Mouse (Mus musculus): Measurements from ENCODE around the gene 1700024P04Rik. TPM values are rescaled to one million over a fixed set of nuclear protein-coding genes. Genes with fewer than 3 reads are reported as not detected.

The 1700024P04Rik gene
- not detected in 2 replicates for polyA plus RNA-seq (2014; fragmentation: Nextera tagmentation; extraction: Ambion mirVana)

DNA sequence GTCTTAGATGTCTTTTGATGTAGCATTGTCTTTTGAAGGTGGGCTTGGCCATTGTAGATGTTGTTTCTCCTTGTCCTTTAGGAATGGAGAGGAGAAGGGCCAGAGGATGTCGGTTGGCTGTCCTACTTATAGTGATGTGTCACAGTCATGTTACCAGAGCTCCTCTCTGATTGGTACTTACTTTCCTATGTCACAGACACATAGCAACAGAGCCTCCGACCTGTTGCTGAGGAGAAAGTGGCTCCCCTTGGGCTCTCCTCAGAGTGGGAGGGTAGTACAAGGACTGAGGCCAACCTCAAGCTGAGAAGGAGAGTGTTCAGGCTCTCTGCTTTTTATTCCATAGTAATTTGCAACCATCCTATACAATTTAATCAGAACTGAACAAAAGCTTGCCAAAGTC is at the start of gene 1700024P04Rik:
Gene 1700024P04Rik (minus strand): TSS at position 101 of the 400 bp plus-strand sequence.
- Histone ChIP-seq H3K4me2 (replicated peaks) (no peak within 1 kb of the TSS), H3K27ac (no peak within 1 kb of the TSS), H3K9ac (no peak within 1 kb of the TSS), H3K9me3 (ENCODE audit: control insufficient read depth, low read length) (no peaks in the 10 kb centered on the region), H3K4me3 (replicated peaks; ENCODE audit: low read length) (no peak within 1 kb of the TSS), H3K27me3 (ENCODE audit: control insufficient read depth, insufficient read depth, low read length) (no peaks in the 10 kb centered on the region), H3K36me3 (replicated peaks; ENCODE audit: control insufficient read depth, insufficient read depth) (no peaks in the 10 kb centered on the region), H3K4me1 (replicated peaks; ENCODE audit: control insufficient read depth, insufficient read depth, low read length) (no peaks in the 10 kb centered on the region)
- no peak for ATAC-seq (ENCODE audit: low FRiP score)
- no peak for DNase-seq (ENCODE audit: low spot score)
- WGBS, result 70% methylated on average over 2 of the region's 2 CpGs

DNA sequence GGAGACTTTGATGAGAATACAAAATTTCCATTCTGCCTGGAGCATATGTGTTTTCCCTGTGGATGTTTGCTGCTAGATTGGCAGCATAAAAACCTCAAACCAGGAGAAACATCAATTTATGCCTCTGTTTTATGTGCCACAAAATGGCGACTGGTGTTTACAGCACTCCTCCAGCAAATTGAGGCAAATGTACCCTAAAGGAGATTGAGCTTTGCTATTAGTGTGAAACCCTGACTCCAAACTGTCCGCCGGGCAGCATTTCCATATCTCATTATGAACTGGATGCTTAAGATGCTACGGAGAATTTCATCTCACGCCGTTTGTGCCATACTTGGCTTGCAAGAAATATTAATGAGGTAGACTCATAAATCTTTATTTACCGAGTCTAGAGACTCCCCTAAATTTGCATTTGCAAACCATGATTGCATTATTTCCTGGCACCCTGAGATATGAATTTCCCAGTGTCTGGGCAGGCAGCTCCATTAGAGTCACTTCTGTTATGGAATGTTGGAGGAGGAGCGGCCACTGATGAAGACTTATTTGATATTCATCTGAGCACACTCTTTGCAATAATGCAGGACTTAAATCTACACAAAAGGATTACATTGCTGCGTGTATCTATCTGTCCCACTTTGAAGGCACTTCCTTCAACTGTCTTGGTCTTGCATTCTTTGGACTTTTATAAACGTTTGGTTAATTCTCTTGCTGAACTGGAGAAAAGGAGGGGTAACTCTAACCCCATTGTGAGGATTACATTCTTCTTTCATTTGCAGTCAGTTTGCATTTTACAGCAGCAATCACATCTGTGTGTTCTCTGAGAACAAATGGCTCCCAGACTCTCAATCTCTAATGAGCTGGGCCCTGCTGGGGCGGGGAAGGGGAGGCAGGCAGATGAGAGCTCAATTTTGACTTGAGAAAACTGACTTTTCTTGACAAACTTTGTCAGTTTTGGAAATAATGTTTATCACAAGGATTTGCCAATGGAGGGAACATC is 47.2 kb upstream of the 1700024P04Rik start:
- peak overlapping the region; percentile 77 for H3K27ac ChIP-seq
- H3K4me3 ChIP-seq (replicated peaks; ENCODE audit: low read length), result no peak overlapping the region
- H3K9ac ChIP-seq, result no peak overlapping the region
- H3K9me3 ChIP-seq (ENCODE audit: control insufficient read depth, low read length), result no peaks in the 10 kb centered on the region
- peak overlapping the region; percentile 31 for H3K4me2 ChIP-seq (replicated peaks)
- DNase-seq (ENCODE audit: low spot score) (peak; percentile 50), ATAC-seq (ENCODE audit: low FRiP score) (peak; percentile 74)
- WGBS, result 28% methylated on average over 11 of the region's 11 CpGs
- no peaks in the 10 kb centered on the region for H3K36me3 ChIP-seq (replicated peaks; ENCODE audit: control insufficient read depth, insufficient read depth)
- H3K4me1 ChIP-seq (replicated peaks; ENCODE audit: control insufficient read depth, insufficient read depth, low read length), result peaks cover 26% of the 10 kb centered on the region
- H3K27me3 ChIP-seq (ENCODE audit: control insufficient read depth, insufficient read depth, low read length), result no peaks in the 10 kb centered on the region

DNA sequence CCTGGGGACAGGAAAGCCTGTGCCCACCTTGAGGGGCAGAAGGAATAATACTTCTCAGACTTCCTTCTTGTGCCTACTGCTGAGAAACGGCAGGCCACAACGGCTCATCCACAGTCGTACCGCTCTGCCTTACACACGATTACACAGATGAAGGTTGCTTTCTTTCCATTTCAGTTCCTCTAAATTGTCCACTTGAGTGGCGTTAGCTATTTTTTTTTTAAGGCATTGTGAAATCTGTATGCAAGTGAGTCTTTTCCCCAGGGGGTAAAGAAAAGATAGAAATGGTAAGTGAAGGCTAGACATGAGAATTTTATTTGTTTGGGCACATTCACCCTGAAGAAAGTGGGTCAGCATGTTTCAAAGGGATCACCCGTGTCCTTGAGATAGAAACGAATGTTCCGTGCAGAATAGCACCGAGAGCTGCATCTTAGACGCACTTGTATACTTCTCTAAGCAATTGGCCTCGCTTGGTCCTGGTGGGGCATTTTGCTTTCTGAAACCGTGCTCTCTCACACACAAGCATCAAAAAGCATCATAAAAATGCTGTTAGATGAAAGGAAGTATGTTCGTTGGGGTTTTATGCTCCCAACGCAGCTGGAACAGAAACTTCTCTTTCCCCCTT is 46.3 kb upstream of the 1700024P04Rik start:
- Histone ChIP-seq H3K27ac (peak overlapping the region; percentile 77), H3K4me2 (replicated peaks) (peak overlapping the region; percentile 31), H3K4me3 (replicated peaks; ENCODE audit: low read length) (no peak overlapping the region), H3K9ac (peak overlapping the region; percentile 16; the same call in 1 of the 2 replicates), H3K4me1 (replicated peaks; ENCODE audit: control insufficient read depth, insufficient read depth, low read length) (peaks cover 26% of the 10 kb centered on the region), H3K9me3 (ENCODE audit: control insufficient read depth, low read length) (no peaks in the 10 kb centered on the region), H3K36me3 (replicated peaks; ENCODE audit: control insufficient read depth, insufficient read depth) (no peaks in the 10 kb centered on the region), H3K27me3 (ENCODE audit: control insufficient read depth, insufficient read depth, low read length) (no peaks in the 10 kb centered on the region)
- peak; percentile 29 for DNase-seq (ENCODE audit: low spot score)
- no peak for ATAC-seq (ENCODE audit: low FRiP score)
- WGBS, result 19% methylated on average over 15 of the region's 15 CpGs

DNA sequence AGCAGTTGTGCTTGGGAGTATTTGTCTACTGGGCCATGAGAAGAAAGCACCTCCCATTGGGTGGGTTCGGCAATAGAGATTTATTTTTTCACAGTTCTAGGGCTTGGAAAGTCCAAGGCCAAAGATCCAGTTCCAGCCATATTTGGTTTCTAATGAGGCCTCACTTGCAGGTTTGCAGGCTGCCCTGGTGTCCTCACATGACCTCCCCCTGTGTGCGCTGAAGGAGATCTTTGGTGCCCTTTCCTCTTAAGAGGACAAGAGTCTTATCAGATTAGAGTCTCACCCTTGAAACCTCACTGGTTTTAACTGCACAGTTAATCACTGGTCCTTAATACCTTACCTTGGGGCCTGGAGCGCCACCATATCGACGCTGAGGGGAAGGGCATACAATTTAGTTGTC is 40.9 kb upstream of the 1700024P04Rik start:
- Histone ChIP-seq H3K4me3 (replicated peaks; ENCODE audit: low read length) (no peak overlapping the region), H3K4me1 (replicated peaks; ENCODE audit: control insufficient read depth, insufficient read depth, low read length) (peaks cover 12% of the 10 kb centered on the region), H3K4me2 (replicated peaks) (no peak overlapping the region), H3K9me3 (ENCODE audit: control insufficient read depth, low read length) (no peaks in the 10 kb centered on the region), H3K36me3 (replicated peaks; ENCODE audit: control insufficient read depth, insufficient read depth) (no peaks in the 10 kb centered on the region), H3K27me3 (ENCODE audit: control insufficient read depth, insufficient read depth, low read length) (no peaks in the 10 kb centered on the region), H3K27ac (no peak overlapping the region), H3K9ac (no peak overlapping the region)
- ATAC-seq (ENCODE audit: low FRiP score) (no peak), DNase-seq (ENCODE audit: low spot score) (no peak)
- WGBS, result 90% methylated on average over 5 of the region's 5 CpGs

DNA sequence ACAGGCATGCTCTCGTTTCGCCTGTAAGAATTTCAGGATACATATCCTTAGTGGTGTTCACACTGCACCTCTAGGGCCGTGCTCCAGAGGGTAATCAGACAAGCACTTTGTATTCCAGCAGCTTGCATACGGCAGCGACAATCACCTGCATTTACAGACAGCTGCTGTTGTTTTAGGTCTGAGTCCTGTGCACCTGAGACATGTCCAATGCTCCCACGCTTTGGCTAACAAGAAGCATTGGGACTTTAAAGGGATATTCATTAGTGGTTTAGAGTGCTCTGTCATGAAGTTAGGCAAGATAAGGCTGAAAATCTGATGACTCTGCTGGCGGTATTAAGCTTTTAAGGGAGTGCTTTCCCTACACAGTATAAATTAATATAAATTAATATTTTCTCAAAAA is 37.7 kb upstream of the 1700024P04Rik start:
- H3K4me3 ChIP-seq (replicated peaks; ENCODE audit: low read length), result no peak overlapping the region
- no peaks in the 10 kb centered on the region for H3K9me3 ChIP-seq (ENCODE audit: control insufficient read depth, low read length)
- WGBS, result 51% methylated on average over 7 of the region's 7 CpGs
- DNase-seq (ENCODE audit: low spot score) (no peak), ATAC-seq (ENCODE audit: low FRiP score) (no peak)
- no peak overlapping the region for H3K9ac ChIP-seq
- H3K4me1 ChIP-seq (replicated peaks; ENCODE audit: control insufficient read depth, insufficient read depth, low read length), result peaks cover 12% of the 10 kb centered on the region
- no peaks in the 10 kb centered on the region for H3K27me3 ChIP-seq (ENCODE audit: control insufficient read depth, insufficient read depth, low read length)
- H3K36me3 ChIP-seq (replicated peaks; ENCODE audit: control insufficient read depth, insufficient read depth), result no peaks in the 10 kb centered on the region
- H3K4me2 ChIP-seq (replicated peaks), result no peak overlapping the region
- H3K27ac ChIP-seq, result peak overlapping the region; percentile 57

DNA sequence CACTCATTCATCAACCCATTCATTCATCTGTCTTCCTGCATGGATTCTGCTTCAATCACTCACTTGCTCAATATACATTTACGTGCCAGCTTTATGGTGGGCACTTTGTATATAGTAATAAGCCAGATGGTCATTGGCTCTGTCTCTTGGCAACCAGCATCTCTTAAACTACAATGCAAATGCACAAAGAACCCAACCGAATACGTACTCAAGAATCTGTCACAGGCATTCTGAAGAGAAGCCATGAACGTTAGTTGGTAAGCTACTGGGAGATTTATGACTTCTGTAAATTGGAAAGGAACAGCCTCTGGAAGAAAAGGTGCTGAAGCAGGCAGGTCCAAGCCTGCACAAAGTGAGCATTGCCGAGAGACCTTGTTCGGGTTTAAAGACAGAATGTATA is 36.8 kb upstream of the 1700024P04Rik start:
- H3K27me3 ChIP-seq (ENCODE audit: control insufficient read depth, insufficient read depth, low read length), result no peaks in the 10 kb centered on the region
- H3K27ac ChIP-seq, result no peak overlapping the region
- ATAC-seq (ENCODE audit: low FRiP score) (no peak), DNase-seq (ENCODE audit: low spot score) (no peak)
- H3K36me3 ChIP-seq (replicated peaks; ENCODE audit: control insufficient read depth, insufficient read depth), result no peaks in the 10 kb centered on the region
- H3K9ac ChIP-seq, result no peak overlapping the region
- no peaks in the 10 kb centered on the region for H3K9me3 ChIP-seq (ENCODE audit: control insufficient read depth, low read length)
- H3K4me1 ChIP-seq (replicated peaks; ENCODE audit: control insufficient read depth, insufficient read depth, low read length), result peaks cover 12% of the 10 kb centered on the region
- WGBS, result 46% methylated on average over 6 of the region's 6 CpGs
- H3K4me3 ChIP-seq (replicated peaks; ENCODE audit: low read length), result no peak overlapping the region
- H3K4me2 ChIP-seq (replicated peaks), result no peak overlapping the region

DNA sequence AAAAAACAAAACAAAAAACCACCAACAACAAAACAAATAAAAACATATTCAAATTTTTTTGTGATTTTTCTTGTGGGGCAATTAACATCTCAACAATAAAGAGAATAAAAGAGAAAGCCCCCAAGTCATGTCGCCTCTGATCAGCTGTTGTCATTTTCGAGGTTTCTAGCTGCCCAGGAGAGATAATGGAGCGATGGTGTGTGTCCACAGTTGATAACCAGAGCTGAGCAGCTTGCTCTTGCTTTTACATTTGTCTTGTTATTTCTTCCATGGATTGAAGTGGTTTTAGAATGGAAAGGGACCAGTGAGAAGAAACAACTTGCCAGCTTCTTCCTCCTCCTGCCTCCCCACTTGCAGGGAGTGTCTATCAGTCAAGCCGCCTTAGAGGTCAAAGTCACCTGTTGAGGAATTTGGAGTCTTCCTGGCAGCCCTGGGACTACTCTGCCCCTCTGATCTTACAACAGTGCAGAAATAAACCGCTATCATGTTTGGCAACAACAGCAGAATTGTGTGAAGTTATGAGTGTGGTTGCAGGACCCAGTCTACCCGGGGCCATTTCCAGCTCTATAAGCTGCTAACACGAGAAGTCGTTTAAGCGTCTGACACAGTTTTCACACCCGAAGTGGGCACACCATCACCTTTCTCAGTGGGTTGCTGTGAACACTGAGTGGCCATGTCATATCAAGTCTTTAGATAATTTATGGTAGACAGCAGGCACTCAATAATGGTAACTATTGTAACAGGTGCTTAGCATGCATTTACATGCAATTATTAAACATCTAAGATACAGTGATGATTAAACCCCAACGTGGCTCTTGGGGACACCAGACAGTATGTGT is 35.7 kb upstream of the 1700024P04Rik start:
- no peak overlapping the region for H3K4me3 ChIP-seq (replicated peaks; ENCODE audit: low read length)
- no peak overlapping the region for H3K4me2 ChIP-seq (replicated peaks)
- DNase-seq (ENCODE audit: low spot score) (no peak), ATAC-seq (ENCODE audit: low FRiP score) (no peak)
- no peaks in the 10 kb centered on the region for H3K9me3 ChIP-seq (ENCODE audit: control insufficient read depth, low read length)
- WGBS, result 92% methylated on average over 11 of the region's 11 CpGs
- no peaks in the 10 kb centered on the region for H3K27me3 ChIP-seq (ENCODE audit: control insufficient read depth, insufficient read depth, low read length)
- no peak overlapping the region for H3K9ac ChIP-seq
- H3K27ac ChIP-seq, result no peak overlapping the region
- H3K4me1 ChIP-seq (replicated peaks; ENCODE audit: control insufficient read depth, insufficient read depth, low read length), result peaks cover 12% of the 10 kb centered on the region
- no peaks in the 10 kb centered on the region for H3K36me3 ChIP-seq (replicated peaks; ENCODE audit: control insufficient read depth, insufficient read depth)

DNA sequence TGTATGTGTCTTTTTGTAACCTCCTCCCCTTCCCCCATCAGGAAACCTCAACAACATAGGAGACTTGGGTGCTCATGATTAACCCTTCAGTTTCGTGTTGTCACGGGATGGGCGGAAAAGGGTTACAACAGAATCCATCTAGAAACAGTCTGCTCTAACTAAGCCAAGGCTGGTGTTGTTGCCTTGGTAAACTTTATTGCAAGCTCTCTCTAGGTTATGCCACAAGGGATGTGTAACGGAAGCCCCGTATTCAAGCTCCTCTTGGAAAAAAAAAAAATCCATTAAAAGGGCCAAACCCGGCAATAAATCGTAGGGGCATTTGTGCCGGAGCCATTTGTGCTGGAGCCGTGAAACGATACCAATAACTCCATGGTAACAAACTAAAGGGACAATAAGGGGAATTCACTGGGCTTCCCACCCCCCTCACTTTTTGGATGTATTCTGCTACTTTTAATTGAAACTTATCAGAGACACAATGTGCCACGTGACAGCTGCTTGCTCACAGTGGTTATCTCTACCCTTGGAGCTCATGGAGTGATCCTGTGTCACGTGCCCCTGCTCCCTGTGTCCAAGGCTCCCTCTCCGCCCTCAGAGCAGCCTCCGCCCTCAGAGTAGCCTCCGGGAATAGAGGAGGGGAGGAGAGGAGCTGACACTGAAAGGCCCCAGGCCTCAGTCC is 34.3 kb upstream of the 1700024P04Rik start:
- Histone ChIP-seq H3K4me2 (replicated peaks) (peak overlapping the region; percentile 17; the same call in 1 of the 2 replicates), H3K4me1 (replicated peaks; ENCODE audit: control insufficient read depth, insufficient read depth, low read length) (peaks cover 12% of the 10 kb centered on the region), H3K4me3 (replicated peaks; ENCODE audit: low read length) (no peak overlapping the region), H3K9me3 (ENCODE audit: control insufficient read depth, low read length) (no peaks in the 10 kb centered on the region), H3K9ac (no peak overlapping the region), H3K27me3 (ENCODE audit: control insufficient read depth, insufficient read depth, low read length) (no peaks in the 10 kb centered on the region), H3K36me3 (replicated peaks; ENCODE audit: control insufficient read depth, insufficient read depth) (no peaks in the 10 kb centered on the region), H3K27ac (no peak overlapping the region)
- no peak for ATAC-seq (ENCODE audit: low FRiP score)
- WGBS, result 34% methylated on average over 15 of the region's 15 CpGs
- peak; percentile 30 for DNase-seq (ENCODE audit: low spot score)
